Mouse (Mus musculus): ENCODE measurements around the gene Lrrfip1. TPM values are rescaled to one million over a fixed set of nuclear protein-coding genes. Genes with fewer than 3 reads are reported as not detected.

Gene Lrrfip1
- 52.0 TPM for polyA plus RNA-seq (2015; fragmentation: Illumina TruSeq; extraction: RNeasy Lipid Tissue Mini Kit (QIAGEN cat#74804); ENCODE audit: low read depth, low replicate concordance)

GRCm38 (mm10) chr1:90998268-90998890 is at the start of gene Lrrfip1:
Gene Lrrfip1, plus strand, starts transcription at chr1:90998737.

GRCm38 (mm10) chr1:90952808-90953207 is 45.7 kb upstream of the Lrrfip1 start, which contains the start of gene Prlh:
Gene Prlh, plus strand, starts transcription at chr1:90953108.

GRCm38 (mm10) chr1:90969347-90969784 is 29.2 kb upstream of the Lrrfip1 start, which contains the start of gene Rab17:
Gene Rab17, minus strand, starts transcription at chr1:90969661.

GRCm38 (mm10) chr1:91144813-91145212 is 146.3 kb downstream of the Lrrfip1 start, which contains the start of gene Rbm44:
Gene Rbm44, plus strand, starts transcription at chr1:91145089.

Other genes with a start within 250 kb of the Lrrfip1 start
- 1.0 TPM for gene Col6a3, start 154.8 kb upstream of the Lrrfip1 start, polyA plus RNA-seq (2015; fragmentation: Illumina TruSeq; extraction: RNeasy Lipid Tissue Mini Kit (QIAGEN cat#74804); ENCODE audit: low read depth, low replicate concordance)
- 1.1 TPM for gene Mlph, start 83.7 kb upstream of the Lrrfip1 start, polyA plus RNA-seq (2015; fragmentation: Illumina TruSeq; extraction: RNeasy Lipid Tissue Mini Kit (QIAGEN cat#74804); ENCODE audit: low read depth, low replicate concordance)
- not detected for gene Prlh, start 45.6 kb upstream of the Lrrfip1 start, polyA plus RNA-seq (2015; fragmentation: Illumina TruSeq; extraction: RNeasy Lipid Tissue Mini Kit (QIAGEN cat#74804); ENCODE audit: low read depth, low replicate concordance)
- not detected for gene Rab17, start 29.1 kb upstream of the Lrrfip1 start, polyA plus RNA-seq (2015; fragmentation: Illumina TruSeq; extraction: RNeasy Lipid Tissue Mini Kit (QIAGEN cat#74804); ENCODE audit: low read depth, low replicate concordance)
- gene Rbm44, start 146.4 kb downstream of the Lrrfip1 start, polyA plus RNA-seq (2015; fragmentation: Illumina TruSeq; extraction: RNeasy Lipid Tissue Mini Kit (QIAGEN cat#74804); ENCODE audit: low read depth, low replicate concordance), result not detected
- gene Ramp1, start 181.1 kb downstream of the Lrrfip1 start, polyA plus RNA-seq (2015; fragmentation: Illumina TruSeq; extraction: RNeasy Lipid Tissue Mini Kit (QIAGEN cat#74804); ENCODE audit: low read depth, low replicate concordance), result 80.7 TPM